26 mouse cellular contexts compared by ENCODE assay signal in genomic region chr7:29137429-29137828, GRCm38 (mm10). TPM values are rescaled to one million over a fixed set of nuclear protein-coding genes. Genes with fewer than 3 reads are reported as not detected.
DNase-seq lines count a peak whose midpoint lies in the region; ATAC-seq lines count a peak whose summit lies in the region.
"Had no signal": no experiment of that assay in that cellular context is flagged by ENCODE, and none has a peak within 500 bp of the region (broad histone marks: within the 10 kb centered on the region; RNA-seq: fewer than 3 reads in every experiment).

No protein-coding gene starts in this region.

- 0 out of 2 replicates have a peak overlapping the region, but pooled peaks have one; percentile 11 for H3K4me2 ChIP-seq in heart, embryonic 14.5 days (ENCODE audit: low read length)
- H3K4me2 ChIP-seq: kidney, embryonic 15.5 days; liver, embryonic 15.5 days; lung, embryonic 15.5 days had no signal

- ATAC-seq in heart, embryonic 14.5 days (ENCODE audit: insufficient number of reproducible peaks, insufficient read depth, low FRiP score, low read depth) = no peak
- ATAC-seq: forebrain, postnatal 0 days; hindbrain, embryonic 16.5 days had no signal

- no peak overlapping the region for H3K4me3 ChIP-seq in heart, embryonic 14.5 days (ENCODE audit: control insufficient read depth in 1 of 2, insufficient read depth in 1 of 2, low read depth in 1 of 2, low read length in 2 of 2)
- no peak overlapping the region for H3K4me3 ChIP-seq in heart, embryonic 10.5 days
- H3K4me3 ChIP-seq: forebrain, embryonic 10.5 days; heart, adult 2 months; hindbrain, embryonic 10.5 days; kidney, embryonic 15.5 days; limb, embryonic 10.5 days; liver, embryonic 15.5 days; lung, embryonic 15.5 days had no signal

- H3K27ac ChIP-seq in heart, embryonic 14.5 days (replicated peaks in 1 of 2; ENCODE audit: control insufficient read depth in 1 of 2, insufficient read depth in 1 of 2, low read depth in 2 of 2, low read length in 2 of 2) = no peak overlapping the region
- no peak overlapping the region for H3K27ac ChIP-seq in heart, embryonic 10.5 days
- H3K27ac ChIP-seq: forebrain, embryonic 10.5 days; heart, adult 2 months; hindbrain, embryonic 10.5 days; kidney, embryonic 15.5 days; limb, embryonic 10.5 days; liver, embryonic 15.5 days; lung, embryonic 15.5 days; macrophage had no signal

- WGBS in heart, embryonic 14.5 days = 25% methylated on average over 16 of the region's 16 CpGs
- 27% methylated on average over 16 of the region's 16 CpGs for WGBS in heart, embryonic 10.5 days

- peaks cover 0 to 3% of the 10 kb centered on the region in 2 experiments; a peak in 1 of 4 replicates for H3K4me1 ChIP-seq in heart, embryonic 14.5 days (ENCODE audit: control insufficient read depth in 2 of 2, insufficient read depth in 2 of 2, low read length in 2 of 2)
- peaks cover 13% of the 10 kb centered on the region; the same call in 1 of the 2 replicates for H3K4me1 ChIP-seq in heart, embryonic 10.5 days
- H3K4me1 ChIP-seq: liver, embryonic 15.5 days had no signal

- H3K36me3 ChIP-seq in heart, embryonic 14.5 days (ENCODE audit: control insufficient read depth, insufficient read depth, low read length) = no peaks in the 10 kb centered on the region
- H3K36me3 ChIP-seq in heart, embryonic 10.5 days = no peaks in the 10 kb centered on the region
- H3K36me3 ChIP-seq: forebrain, embryonic 10.5 days; hindbrain, embryonic 10.5 days; kidney, embryonic 15.5 days; limb, embryonic 10.5 days; liver, embryonic 15.5 days; lung, embryonic 15.5 days had no signal

- H3K27me3 ChIP-seq in heart, embryonic 14.5 days (ENCODE audit: control insufficient read depth, insufficient read depth, low read length) = peaks cover 24% of the 10 kb centered on the region
- peaks cover 27% of the 10 kb centered on the region for H3K27me3 ChIP-seq in heart, embryonic 10.5 days (ENCODE audit: insufficient read depth, poor library complexity, severe bottlenecking)

- DNase-seq in heart, embryonic 10.5 days (ENCODE audit: low spot score) = no peak
- peak; percentile 36 for DNase-seq in testis, postnatal 14 days (ENCODE audit: low spot score)
- DNase-seq in testis, postnatal 10 days (ENCODE audit: low spot score) = no peak
- DNase-seq in ZHBTc4 (ENCODE audit: low read depth, low spot score) = peak; percentile 95
- no peak for DNase-seq in lung, postnatal 14 days
- DNase-seq in frontal cortex, postnatal 14 days (ENCODE audit: low spot score in 2 of 2) = no peak
- DNase-seq: cerebellum, adult 18-20 months; cerebellum, postnatal 14 days; forebrain, postnatal 0 days; gastrocnemius, postnatal 25 days; heart, adult 2 months; kidney, adult 11 months; liver; retina, postnatal 1 day; right cerebral cortex, postnatal 25 days; spleen, adult 18-20 months; thymus, postnatal 14 days had no signal

- H3K9me3 ChIP-seq in heart, embryonic 14.5 days (ENCODE audit: control insufficient read depth, low read length) = no peaks in the 10 kb centered on the region
- H3K9me3 ChIP-seq in heart, embryonic 10.5 days = no peaks in the 10 kb centered on the region
- H3K9me3 ChIP-seq: forebrain, embryonic 10.5 days; hindbrain, embryonic 10.5 days; kidney, embryonic 15.5 days; limb, embryonic 10.5 days; liver, embryonic 15.5 days; lung, embryonic 15.5 days had no signal

- no peak overlapping the region for H3K9ac ChIP-seq in heart, embryonic 14.5 days (ENCODE audit: low read length)
- H3K9ac ChIP-seq: forebrain, postnatal 0 days; kidney, embryonic 15.5 days; liver, embryonic 15.5 days; lung, embryonic 15.5 days had no signal

RNA-seq across cellular contexts. Expression of gene Rasgrp4, which starts 2.8 kb away (rescaled TPM):
- 0.39 and 0.43 TPM in 2 replicates for polyA plus RNA-seq in heart, embryonic 14.5 days (2014; fragmentation: Nextera tagmentation; extraction: Ambion mirVana)
- 0.74 and 0.79 TPM in 2 replicates for polyA plus RNA-seq in heart, embryonic 10.5 days (2016; fragmentation: Nextera tagmentation; extraction: Ambion mirVana)

RNA-seq across cellular contexts. Expression of gene Ryr1, which starts 12.4 kb away (rescaled TPM):
- polyA plus RNA-seq in heart, embryonic 14.5 days (2014; fragmentation: Nextera tagmentation; extraction: Ambion mirVana) = 0.05 and 0.08 TPM in 2 replicates
- polyA plus RNA-seq in heart, embryonic 10.5 days (2016; fragmentation: Nextera tagmentation; extraction: Ambion mirVana) = 0.20 and 0.73 TPM in 2 replicates

RNA-seq across cellular contexts. Expression of gene Fam98c, which starts 18.6 kb away (rescaled TPM):
- polyA plus RNA-seq in heart, embryonic 14.5 days (2014; fragmentation: Nextera tagmentation; extraction: Ambion mirVana) = 13.9 and 14.4 TPM in 2 replicates
- polyA plus RNA-seq in heart, embryonic 10.5 days (2016; fragmentation: Nextera tagmentation; extraction: Ambion mirVana) = 13.3 and 14.6 TPM in 2 replicates

RNA-seq across cellular contexts. Expression of gene Ggn, which starts 32.6 kb away (rescaled TPM):
- 0.28 and 0.86 TPM in 2 replicates for polyA plus RNA-seq in heart, embryonic 14.5 days (2014; fragmentation: Nextera tagmentation; extraction: Ambion mirVana)
- 0.51 and 0.64 TPM in 2 replicates for polyA plus RNA-seq in heart, embryonic 10.5 days (2016; fragmentation: Nextera tagmentation; extraction: Ambion mirVana)

RNA-seq across cellular contexts. Expression of gene Spred3, which starts 32.8 kb away (rescaled TPM):
- polyA plus RNA-seq in heart, embryonic 14.5 days (2014; fragmentation: Nextera tagmentation; extraction: Ambion mirVana) = 1.3 and 1.6 TPM in 2 replicates
- 1.4 and 2.7 TPM in 2 replicates for polyA plus RNA-seq in heart, embryonic 10.5 days (2016; fragmentation: Nextera tagmentation; extraction: Ambion mirVana)

Comparison
In these comparisons a context has a peak if more than half of its experiments do, and no peak if none do; other contexts are left out.
1. DNase-seq: peak in testis, postnatal 14 days (single experiment) and ZHBTc4 (single experiment); none in heart, embryonic 10.5 days (single experiment), testis, postnatal 10 days (single experiment), lung, postnatal 14 days (single experiment) and frontal cortex, postnatal 14 days (0 of 2).